Mouse (Mus musculus) lung, adult 2 months (tissue): ENCODE results near the gene Alad. TPM values are rescaled to one million over a fixed set of nuclear protein-coding genes. Genes with fewer than 3 reads are reported as not detected.

Source experiments
- DNase-seq: peaks from one replicate; pipeline ENCODE4 v3.0.0; 2022
- H3K4me1 ChIP-seq: fragments of 200-500 bp; 2 replicates; pipeline ENCODE4 v1.6.1; 2011; ENCODE audit warnings: low read length; ENCODE audit not compliant: control insufficient read depth, insufficient read depth
- H3K4me3 ChIP-seq: fragments of 200-500 bp; replicated peaks from 2 replicates; pipeline ENCODE3; 2011; ENCODE audit warnings: low read depth, mild to moderate bottlenecking, control low read depth, low read length; ENCODE audit errors: extremely low read depth
- CTCF ChIP-seq: fragments of 200-500 bp; IDR thresholded peaks from 2 replicates; pipeline ENCODE4 v1.5.1; 2011; ENCODE audit warnings: mild to moderate bottlenecking, low read length, control low read depth; ENCODE audit not compliant: insufficient read depth
- POLR2A ChIP-seq: fragments of 200-500 bp; IDR thresholded peaks from 2 replicates; pipeline ENCODE4 v1.6.1; 2011; ENCODE audit warnings: low read depth, mild to moderate bottlenecking, control low read depth, low read length, borderline replicate concordance; ENCODE audit errors: extremely low read depth
- WGBS: fragments of 180-500 bp; shearing (Covaris S2); methylation state at CpG from one replicate; pipeline ENCODE4 v1.1.7; 2018; 5-methylcytosine and 5-hydroxymethylcytosine counted together
- polyA plus RNA-seq: library from polyadenylated mRNA; depleted of rRNA; stranded (reverse); fragments of >200 nt; gene quantifications from 2 replicates; pipeline ENCODE4 v1.2.3, GENCODE M21; 2012

Gene Alad
- polyA plus RNA-seq, 1 experiment, result 141 TPM

DNA sequence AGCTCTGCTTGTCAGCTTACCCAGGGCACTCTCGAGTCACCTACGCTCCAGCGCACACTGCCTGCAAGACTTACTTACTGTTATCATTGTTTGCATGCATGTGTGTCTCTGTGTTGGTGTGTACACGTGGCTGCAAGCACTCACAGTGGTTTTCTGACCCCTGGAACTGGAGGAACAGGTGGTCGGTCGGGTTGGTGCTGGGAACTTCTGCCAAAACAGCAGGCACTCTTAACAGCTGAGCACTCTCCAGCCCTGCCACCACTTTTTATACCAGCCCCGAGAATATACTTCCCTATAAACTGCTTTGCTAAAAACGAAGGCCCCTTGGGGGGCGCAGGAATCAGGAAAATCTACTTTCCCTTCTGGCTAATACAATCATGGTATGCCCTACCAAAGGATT, 25.5 kb downstream of the Alad start:
- no peak overlapping the region for H3K4me3 ChIP-seq
- WGBS, result 50% methylated on average over 9 of the region's 9 CpGs
- no peak for DNase-seq
- TF ChIP-seq POLR2A (no peak), CTCF (no peak)
- peaks cover 15% of the 10 kb centered on the region for H3K4me1 ChIP-seq

DNA sequence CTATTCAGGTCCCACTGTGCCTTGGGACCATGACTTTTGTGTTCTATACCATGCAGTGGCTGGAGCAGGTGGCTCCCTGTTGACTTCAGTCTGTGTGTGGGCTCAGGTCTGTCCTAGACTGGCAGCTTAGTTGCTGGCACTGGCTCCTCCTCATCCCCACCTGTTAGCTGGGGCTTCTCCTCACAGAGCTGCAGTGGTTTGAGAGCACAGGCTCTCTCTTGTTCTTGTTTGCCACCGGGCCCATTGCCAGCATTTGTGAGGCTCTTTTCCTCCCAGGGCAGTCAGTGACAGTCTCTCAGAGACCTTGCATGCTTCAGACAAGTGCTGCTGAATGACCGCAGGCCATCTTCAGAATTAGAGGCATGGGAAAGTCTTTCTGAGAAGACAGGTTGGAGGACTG, 27.0 kb downstream of the Alad start:
- WGBS, result 68% methylated on average over 2 of the region's 2 CpGs
- DNase-seq, result no peak
- TF ChIP-seq CTCF (no peak), POLR2A (no peak)
- H3K4me1 ChIP-seq, result peaks cover 15% of the 10 kb centered on the region
- H3K4me3 ChIP-seq, result no peak overlapping the region

- TF ChIP-seq CTCF (no peak), POLR2A (no peak)
Observed at GRCm38 (mm10) chr4:62487914-62488313, 31.8 kb downstream of the Alad start.

DNA sequence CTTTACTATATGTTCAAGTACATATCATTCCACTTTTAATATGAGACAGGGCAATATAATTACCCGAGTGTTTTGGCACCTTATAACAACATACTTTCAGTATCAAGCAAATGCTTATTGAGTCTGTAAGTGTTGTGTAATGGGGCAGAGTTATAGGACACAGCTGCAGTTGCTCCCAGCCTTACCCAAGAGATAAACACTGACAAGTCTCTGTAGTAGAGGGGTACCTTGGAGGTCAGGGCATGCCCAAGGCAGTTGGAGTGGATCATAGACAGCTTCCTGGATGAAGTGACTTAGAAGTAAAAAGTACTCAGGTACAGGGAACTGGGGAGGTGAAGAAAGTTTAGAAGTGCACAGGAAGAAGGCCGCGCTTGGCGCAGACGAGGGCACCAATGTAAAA, 32.5 kb downstream of the Alad start:
- Histone ChIP-seq H3K4me1 (peaks cover 2% of the 10 kb centered on the region), H3K4me3 (no peak overlapping the region)
- TF ChIP-seq POLR2A, result no peak
- TF ChIP-seq CTCF, result no peak
- DNase-seq, result no peak
- 75% methylated on average over 5 of the region's 5 CpGs for WGBS

More at GRCm38 (mm10) chr4:62487914-62488313, 31.8 kb downstream of the Alad start:
- WGBS, result 89% methylated on average over 2 of the region's 2 CpGs
- Histone ChIP-seq H3K4me1 (peaks cover 2% of the 10 kb centered on the region), H3K4me3 (no peak overlapping the region)
- DNase-seq, result no peak

DNA sequence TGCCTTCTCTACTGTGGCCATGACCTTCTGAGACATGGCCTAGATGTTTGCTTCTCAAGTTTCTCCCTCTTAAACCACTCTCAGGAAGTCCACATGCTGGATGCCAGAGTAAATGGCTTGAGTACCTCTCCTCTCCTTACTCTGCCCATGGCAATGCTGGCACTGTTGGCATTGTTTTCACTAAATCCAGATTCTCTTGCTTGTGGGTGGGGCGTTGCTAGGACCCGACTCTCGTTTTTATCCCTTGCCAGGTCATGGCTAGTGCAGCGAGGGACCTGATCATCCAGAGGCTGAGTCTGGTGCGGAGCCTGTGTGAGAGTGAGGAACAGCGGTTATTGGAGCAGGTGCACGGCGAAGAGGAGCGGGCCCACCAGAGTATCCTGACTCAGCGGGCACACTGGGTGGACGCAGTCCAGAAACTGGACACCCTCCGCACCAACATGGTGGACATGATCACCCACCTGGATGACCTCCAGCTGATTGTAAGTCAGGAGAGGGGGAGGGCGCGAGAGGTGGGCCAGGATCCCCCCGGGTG, 33.5 kb downstream of the Alad start:
- no peak overlapping the region for H3K4me3 ChIP-seq
- TF ChIP-seq CTCF, result no peak
- no peak for TF ChIP-seq POLR2A
- DNase-seq, result peak; percentile 54
- H3K4me1 ChIP-seq, result peaks cover 2% of the 10 kb centered on the region
- WGBS, result 82% methylated on average over 15 of the region's 15 CpGs

- DNase-seq, result peak; percentile 52
- peaks cover 2% of the 10 kb centered on the region for H3K4me1 ChIP-seq
Observed at GRCm38 (mm10) chr4:62485450-62486161, 34.1 kb downstream of the Alad start.

DNA sequence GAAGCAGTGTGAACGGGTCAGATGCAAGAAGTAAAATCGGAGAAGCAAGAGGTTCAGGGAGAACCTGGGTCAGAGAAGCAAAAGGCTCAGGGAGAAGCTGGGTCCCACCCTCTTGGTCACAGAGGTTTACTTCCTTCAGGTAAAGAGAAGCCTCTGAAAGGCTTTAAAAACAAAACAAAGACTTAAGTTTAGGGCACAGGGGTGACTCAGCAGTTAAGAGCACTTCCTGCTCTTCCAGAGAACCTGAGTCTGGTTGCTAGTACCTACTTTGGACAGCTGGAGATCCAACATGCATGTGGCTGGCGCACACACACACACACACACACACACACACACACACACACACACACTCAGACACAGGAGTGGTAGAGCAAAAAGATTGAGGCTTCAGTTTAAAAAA, 34.8 kb downstream of the Alad start:
- Histone ChIP-seq H3K4me1 (peaks cover 2% of the 10 kb centered on the region), H3K4me3 (no peak overlapping the region)
- no peak for TF ChIP-seq CTCF
- TF ChIP-seq POLR2A, result no peak
- DNase-seq, result no peak
- 71% methylated on average over 3 of the region's 3 CpGs for WGBS

More at GRCm38 (mm10) chr4:62485450-62486161, 34.1 kb downstream of the Alad start:
- WGBS, result 66% methylated on average over 8 of the region's 8 CpGs
- no peak overlapping the region for H3K4me3 ChIP-seq
- no peak for TF ChIP-seq POLR2A

DNA sequence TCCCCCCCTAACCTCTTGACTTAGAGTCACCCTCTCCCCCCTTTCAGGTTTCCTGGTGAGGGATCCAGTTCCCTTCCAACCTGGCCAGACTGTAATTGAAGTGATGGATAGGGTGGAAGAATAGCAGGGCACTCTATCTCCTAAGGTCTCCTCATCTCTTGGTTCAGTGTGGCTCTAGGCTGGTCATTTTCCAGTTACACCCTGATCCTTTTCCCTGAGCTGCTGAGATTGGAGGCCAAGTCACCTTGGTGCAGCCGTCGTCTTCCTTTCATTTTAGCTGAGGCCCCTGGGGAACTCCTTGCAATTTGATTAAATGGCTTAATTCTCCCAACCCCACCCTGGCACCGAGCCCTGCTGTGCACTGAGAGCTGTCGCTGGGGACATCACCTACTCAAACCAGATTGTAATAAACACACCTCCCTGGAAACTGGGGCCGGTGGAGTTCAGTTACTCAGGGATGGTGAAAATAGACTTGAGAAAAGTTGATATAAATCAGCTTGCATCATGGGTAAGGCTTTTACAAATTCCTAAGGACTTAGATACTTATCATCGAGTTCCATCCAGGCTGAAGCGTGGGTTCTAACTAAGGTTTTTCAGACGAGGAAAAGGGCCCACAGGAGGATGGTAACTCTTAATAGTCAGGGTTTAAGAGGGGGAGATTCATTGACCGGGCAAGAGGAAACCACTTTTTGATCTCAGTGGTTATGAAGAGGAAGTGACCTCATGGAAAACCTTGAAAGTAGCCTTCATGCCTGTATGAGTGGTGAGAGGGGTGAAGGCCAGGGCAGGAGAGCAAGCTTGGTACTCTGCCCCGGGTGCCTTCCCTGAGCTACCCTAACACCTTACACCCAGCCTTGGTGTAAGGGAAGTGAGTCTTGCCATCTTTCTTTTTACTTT, 38.8 kb downstream of the Alad start:
- WGBS, result 19% methylated on average over 10 of the region's 10 CpGs
- H3K4me1 ChIP-seq, result peaks cover 3% of the 10 kb centered on the region
- TF ChIP-seq CTCF (no peak), POLR2A (no peak)
- no peak for DNase-seq
- no peak overlapping the region for H3K4me3 ChIP-seq

GRCm38 (mm10) chr4:62479937-62480708, 39.6 kb downstream of the Alad start, which contains the start of gene Bspry:
Gene Bspry, plus strand, starts transcription at chr4:62480053.
- Histone ChIP-seq H3K4me3 (peak within 1 kb of the TSS; percentile 62), H3K4me1 (peaks cover 7% of the 10 kb centered on the region)
- WGBS, result 2% methylated on average over 71 of the region's 71 CpGs
- TF ChIP-seq POLR2A (no peak), CTCF (no peak)
- DNase-seq, result peak; percentile 68
